Mouse (Mus musculus): ENCODE data around the gene Tmem198. TPM values are rescaled to one million over a fixed set of nuclear protein-coding genes. Genes with fewer than 3 reads are reported as not detected.

Gene Tmem198
- polyA plus RNA-seq, 1 experiment from 2014 or later, result 1.7 TPM

GRCm38 (mm10) chr1:75445141-75445701, 34.1 kb upstream of the Tmem198 start:
- H3K27me3 ChIP-seq, result peaks cover 17% of the 10 kb centered on the region
- in situ Hi-C loops (cut with MboI; ENCODE audit: low pct_unique_long_range_greater_than_20kb), result no loop called here
- no peak for ATAC-seq
- ChIA-PET CTCF (interaction anchor here (0.7 to 4.0 kb wide), 3 partner anchors 22 to 101 kb away, joined by 3 to 27 read pairs (median 8); no protein-coding TSS in a partner anchor), POLR2A (interaction anchor here (0.8 kb wide), 1 partner anchor 23 kb away, joined by 3 read pairs; no protein-coding TSS in a partner anchor)
- TF ChIP-seq CTCF (IDR thresholded peaks at IDR 0.05), result no peak
- no peak for DNase-seq (ENCODE audit: low read depth, low spot score)

DNA sequence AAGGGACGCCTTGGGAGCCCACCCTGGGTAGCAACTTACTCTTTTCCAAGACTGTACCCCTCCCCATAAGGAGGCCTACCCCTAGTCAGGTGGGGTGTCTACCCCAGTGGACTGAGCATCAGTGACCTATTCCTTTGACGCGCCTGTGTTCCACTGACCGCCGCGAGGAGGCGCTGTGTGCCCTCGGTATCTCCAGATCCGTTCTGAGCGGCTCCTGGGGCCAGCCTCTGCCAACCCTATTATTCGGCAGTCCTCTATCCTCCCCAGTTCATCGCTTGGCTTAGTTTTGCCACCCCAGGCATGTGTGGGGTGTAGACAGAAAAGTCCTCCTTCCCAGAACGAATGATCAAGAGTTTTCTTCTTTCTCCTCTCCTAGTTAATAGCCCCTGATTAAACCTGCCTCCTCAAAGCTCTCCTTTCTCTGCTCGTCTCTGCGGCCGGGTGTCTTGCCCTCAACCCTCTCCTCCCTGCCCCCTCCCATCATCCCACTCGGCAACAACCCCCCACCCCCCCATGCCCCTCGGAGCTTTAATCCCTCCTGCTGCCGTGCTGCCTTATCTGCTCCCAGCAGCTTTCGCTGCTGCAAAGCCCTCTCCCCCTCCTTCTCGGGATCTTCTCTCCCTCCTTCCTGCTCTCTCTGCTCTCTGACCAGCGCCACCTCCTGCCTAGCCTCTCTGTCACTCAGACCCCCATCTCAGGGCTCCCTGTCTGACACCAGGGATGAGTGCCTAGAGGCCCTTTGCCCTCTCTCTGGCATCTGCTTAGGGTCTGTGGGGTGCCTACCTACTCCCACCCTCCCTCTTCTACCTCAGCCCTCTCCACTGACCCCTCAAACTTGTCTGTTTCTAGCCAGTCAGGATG, 33.4 kb upstream of the Tmem198 start:
- ChIA-PET POLR2A (interaction anchor here (1.3 to 2.3 kb wide), 2 partner anchors 10 to 12 kb away, joined by 4 to 7 read pairs; no protein-coding TSS in a partner anchor), CTCF (interaction anchor here (0.7 to 3.9 kb wide), 6 partner anchors 10 to 89 kb away, joined by 3 to 31 read pairs (median 3); no protein-coding TSS in a partner anchor)
- DNase-seq (ENCODE audit: low read depth, low spot score), result no peak
- in situ Hi-C loops (cut with MboI; ENCODE audit: low pct_unique_long_range_greater_than_20kb), result no loop called here
- peaks cover 24% of the 10 kb centered on the region for H3K27me3 ChIP-seq
- no peak for TF ChIP-seq CTCF (IDR thresholded peaks at IDR 0.05)
- peak; percentile 61 for ATAC-seq

DNA sequence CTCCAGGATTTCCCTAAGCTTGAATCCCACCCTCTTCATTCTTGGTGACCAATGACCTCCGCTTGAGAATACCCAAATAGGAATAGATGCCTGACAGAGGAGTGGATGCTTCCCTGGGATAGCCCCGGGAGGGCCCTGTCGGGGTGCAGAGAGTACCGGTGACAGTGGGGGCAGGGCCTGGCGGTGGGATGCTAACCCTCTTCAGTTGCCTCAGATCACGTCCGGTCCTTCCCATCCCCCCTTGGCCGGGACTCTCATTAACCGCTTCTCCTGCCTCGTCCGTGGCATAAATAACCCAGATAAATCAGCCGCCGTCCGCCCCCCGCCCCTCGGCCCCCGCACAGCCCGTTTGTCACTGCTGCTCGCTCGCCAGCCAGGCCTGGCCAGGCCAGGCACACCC, 32.7 kb upstream of the Tmem198 start:
- H3K27me3 ChIP-seq, result peaks cover 29% of the 10 kb centered on the region
- DNase-seq (ENCODE audit: low read depth, low spot score) (no peak), ATAC-seq (no peak)
- POLR2A ChIA-PET, result interaction anchor here (1.3 to 2.3 kb wide), 2 partner anchors 10 to 12 kb away, joined by 4 to 7 read pairs; no protein-coding TSS in a partner anchor
- CTCF ChIA-PET, result interaction anchor here (0.7 to 3.9 kb wide), 5 partner anchors 10 to 90 kb away, joined by 3 to 31 read pairs (median 3); no protein-coding TSS in a partner anchor
- in situ Hi-C loops (cut with MboI; ENCODE audit: low pct_unique_long_range_greater_than_20kb), result no loop called here
- no peak for TF ChIP-seq CTCF (IDR thresholded peaks at IDR 0.05)

DNA sequence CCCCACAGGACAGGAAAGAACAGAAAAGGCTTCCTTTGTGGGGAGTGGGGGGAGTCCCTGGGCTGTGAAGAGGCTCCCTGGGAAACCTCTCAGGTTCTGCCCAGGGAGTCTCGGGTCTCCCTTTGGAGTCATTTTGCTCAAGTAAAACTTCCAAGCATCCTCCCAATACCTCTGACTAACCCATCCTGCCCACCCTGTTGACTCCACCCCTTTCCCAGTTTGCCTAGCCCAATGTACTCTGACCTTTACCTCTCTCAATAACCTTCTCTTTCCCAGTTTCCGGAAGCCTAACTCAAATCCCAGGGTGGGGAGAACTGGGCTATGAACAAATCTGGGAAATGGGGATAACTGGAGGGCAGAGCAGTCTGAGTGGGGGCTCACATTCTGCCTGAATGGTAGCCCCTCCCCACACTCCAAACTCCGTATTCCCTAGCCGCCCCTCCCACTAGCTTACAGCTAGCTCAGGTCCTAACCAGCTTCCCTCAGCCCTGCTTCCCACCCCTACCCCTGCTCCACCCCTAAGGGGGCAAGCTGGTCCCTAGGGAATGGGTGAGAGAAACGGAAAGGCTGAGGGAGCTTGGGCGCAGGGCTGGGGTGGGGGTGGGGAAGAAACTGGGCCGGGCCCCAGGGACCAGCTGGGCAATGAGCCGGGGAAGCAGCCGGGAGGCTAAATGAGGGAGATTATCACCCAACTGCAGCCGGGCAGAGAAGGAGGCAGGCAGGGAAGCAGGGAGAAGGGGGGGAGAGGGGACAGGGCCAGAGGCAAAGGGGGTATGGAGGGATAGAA, 31.9 kb upstream of the Tmem198 start:
- POLR2A ChIA-PET, result interaction anchor here (2.3 kb wide), 1 partner anchor 11 kb away, joined by 7 read pairs; no protein-coding TSS in a partner anchor
- CTCF ChIA-PET, result interaction anchor here (0.8 to 3.9 kb wide), 4 partner anchors 10 to 104 kb away, joined by 3 to 31 read pairs (median 4); no protein-coding TSS in a partner anchor
- DNase-seq (ENCODE audit: low read depth, low spot score) (no peak), ATAC-seq (peak; percentile 29)
- TF ChIP-seq CTCF (IDR thresholded peaks at IDR 0.05), result no peak
- H3K27me3 ChIP-seq, result peaks cover 33% of the 10 kb centered on the region
- in situ Hi-C loops (cut with MboI; ENCODE audit: low pct_unique_long_range_greater_than_20kb), result no loop called here

DNA sequence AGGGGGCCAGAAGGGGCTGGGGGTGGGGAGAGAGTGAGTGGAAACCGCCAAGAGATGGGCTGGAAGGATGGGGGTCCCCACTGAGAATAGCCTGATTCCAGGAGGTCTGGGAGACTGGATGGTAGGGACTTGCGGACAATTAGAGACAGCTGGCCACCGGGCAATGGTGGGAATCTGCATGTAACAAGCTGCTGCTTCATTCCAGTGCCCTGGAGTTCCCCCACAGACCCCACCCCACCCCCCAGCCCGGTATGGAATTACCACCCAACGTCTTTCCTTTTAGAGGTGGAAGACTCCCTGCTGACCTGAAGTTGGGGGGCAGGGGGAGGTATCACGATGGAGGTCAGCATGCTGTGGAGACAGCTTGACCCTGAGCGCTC, 31.3 kb upstream of the Tmem198 start:
- DNase-seq (ENCODE audit: low read depth, low spot score) (no peak), ATAC-seq (no peak)
- peaks cover 38% of the 10 kb centered on the region for H3K27me3 ChIP-seq
- POLR2A ChIA-PET, result interaction anchor here (2.3 kb wide), 1 partner anchor 10 kb away, joined by 7 read pairs; no protein-coding TSS in a partner anchor
- in situ Hi-C loops (cut with MboI; ENCODE audit: low pct_unique_long_range_greater_than_20kb), result no loop called here
- CTCF ChIA-PET, result interaction anchor here (0.8 to 3.9 kb wide), 4 partner anchors 10 to 105 kb away, joined by 3 to 31 read pairs (median 4); no protein-coding TSS in a partner anchor
- TF ChIP-seq CTCF (IDR thresholded peaks at IDR 0.05), result no peak

GRCm38 (mm10) chr1:75448937-75449336, 30.4 kb upstream of the Tmem198 start:
- no peak for DNase-seq (ENCODE audit: low read depth, low spot score)
- peaks cover 38% of the 10 kb centered on the region for H3K27me3 ChIP-seq

GRCm38 (mm10) chr1:75449377-75450135, 29.8 kb upstream of the Tmem198 start:
- DNase-seq (ENCODE audit: low read depth, low spot score), result no peak
- H3K27me3 ChIP-seq, result peaks cover 38% of the 10 kb centered on the region
- in situ Hi-C loops (cut with MboI; ENCODE audit: low pct_unique_long_range_greater_than_20kb), result no loop called here
- POLR2A ChIA-PET, result no interaction called here
- TF ChIP-seq CTCF (IDR thresholded peaks at IDR 0.05), result no peak
- CTCF ChIA-PET, result interaction anchor here (2.1 to 3.9 kb wide), 2 partner anchors 8 to 18 kb away, joined by 5 to 31 read pairs; no protein-coding TSS in a partner anchor
- no peak for ATAC-seq

More at GRCm38 (mm10) chr1:75448937-75449336, 30.4 kb upstream of the Tmem198 start:
- no peak for ATAC-seq
- ChIA-PET CTCF (interaction anchor here (2.1 to 3.9 kb wide), 2 partner anchors 9 to 18 kb away, joined by 5 to 31 read pairs; no protein-coding TSS in a partner anchor), POLR2A (no interaction called here)
- in situ Hi-C loops (cut with MboI; ENCODE audit: low pct_unique_long_range_greater_than_20kb), result no loop called here
- no peak for TF ChIP-seq CTCF (IDR thresholded peaks at IDR 0.05)

DNA sequence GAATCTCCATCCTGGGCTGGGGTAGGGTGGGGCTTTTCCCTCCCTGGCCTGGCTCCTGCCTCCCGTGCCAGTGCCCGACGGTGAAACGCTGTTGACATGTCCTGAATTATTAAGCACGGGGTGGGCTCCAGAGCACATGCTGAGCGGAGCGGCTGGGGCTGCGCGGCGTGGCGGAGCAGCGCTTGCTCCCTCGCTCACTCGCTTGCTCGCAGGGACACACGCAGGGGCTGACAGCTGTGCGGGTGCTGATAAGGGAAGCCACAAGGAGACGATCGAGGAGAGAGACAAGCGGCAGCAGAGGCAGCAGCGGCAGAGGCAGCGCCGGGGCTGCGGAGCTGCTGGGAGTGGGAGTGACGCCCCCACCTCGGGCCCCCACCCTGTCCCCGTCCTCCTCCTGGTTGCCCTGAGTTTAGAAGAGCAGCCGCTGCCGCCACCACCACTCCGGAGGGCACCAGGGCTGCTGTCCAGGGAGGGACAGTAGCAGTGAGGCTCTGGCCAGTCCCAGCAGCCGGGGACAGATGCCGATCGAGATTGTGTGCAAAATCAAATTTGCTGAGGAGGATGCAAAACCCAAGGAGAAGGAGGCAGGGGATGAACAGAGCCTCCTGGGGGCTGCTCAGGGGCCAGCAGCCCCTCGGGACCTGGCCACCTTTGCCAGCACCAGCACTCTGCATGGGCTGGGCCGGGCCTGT, 28.9 kb upstream of the Tmem198 start, which contains the start of gene Asic4:
Gene Asic4, plus strand, starts transcription at position 123 of the 692 bp plus-strand sequence.
- ATAC-seq, result no peak
- no peak for DNase-seq (ENCODE audit: low read depth, low spot score)
- ChIA-PET CTCF (no interaction called here), POLR2A (no interaction called here)
- in situ Hi-C loops (cut with MboI; ENCODE audit: low pct_unique_long_range_greater_than_20kb), result no loop called here
- peaks cover 38% of the 10 kb centered on the region for H3K27me3 ChIP-seq
- TF ChIP-seq CTCF (IDR thresholded peaks at IDR 0.05), result no peak

DNA sequence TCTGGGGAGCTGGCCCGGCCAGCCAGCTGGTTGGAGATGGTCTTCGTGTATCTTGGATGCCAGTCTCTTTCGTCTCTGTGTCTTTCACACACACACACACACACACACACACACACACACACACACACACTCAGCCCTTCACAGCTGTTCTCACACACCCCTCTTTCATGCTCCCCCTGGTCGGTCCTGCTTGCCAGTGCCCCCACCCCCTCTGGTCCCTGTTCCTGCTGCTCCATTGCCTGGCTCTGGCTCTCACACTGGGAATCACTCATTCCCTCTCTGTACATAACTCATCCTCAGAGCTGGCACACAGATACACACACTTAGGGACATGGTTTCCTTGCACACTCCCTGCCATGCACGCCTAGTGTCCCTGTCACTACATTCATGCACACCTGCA, 27.4 kb upstream of the Tmem198 start:
- in situ Hi-C loops (cut with MboI; ENCODE audit: low pct_unique_long_range_greater_than_20kb), result no loop called here
- ChIA-PET POLR2A (interaction anchor here (0.7 to 0.9 kb wide), 3 partner anchors 10 to 93 kb away, joined by 3 read pairs; no protein-coding TSS in a partner anchor), CTCF (interaction anchor here (1.0 to 2.2 kb wide), 3 partner anchors 15 to 142 kb away, joined by 3 to 8 read pairs (median 5); no protein-coding TSS in a partner anchor)
- DNase-seq (ENCODE audit: low read depth, low spot score) (no peak), ATAC-seq (no peak)
- TF ChIP-seq CTCF (IDR thresholded peaks at IDR 0.05), result no peak
- peaks cover 38% of the 10 kb centered on the region for H3K27me3 ChIP-seq

Data from Patski (cell line).